Mouse (Mus musculus): ENCODE measurements around the gene Gtf2f2.
A peak's percentile ranks its signal among the peaks of the same experiment; 100 is the strongest.

The Gtf2f2 gene

GRCm38 (mm10) chr14:76010102-76011061, at the start of gene Gtf2f2:
TSS of gene Gtf2f2 (minus strand) at chr14:76010865.
- DNase-seq = peak; percentile 96

- no peak for DNase-seq
These were observed 48.8 kb upstream of the Gtf2f2 start for GRCm38 (mm10) chr14:76059441-76059840.

GRCm38 (mm10) chr14:76053726-76054125, 43.1 kb upstream of the Gtf2f2 start:
- no peak for DNase-seq

GRCm38 (mm10) chr14:76051966-76052365, 41.3 kb upstream of the Gtf2f2 start:
- DNase-seq = no peak

GRCm38 (mm10) chr14:76045767-76046166, 35.1 kb upstream of the Gtf2f2 start:
- no peak for DNase-seq

GRCm38 (mm10) chr14:76044164-76044557, 33.5 kb upstream of the Gtf2f2 start:
- no peak for DNase-seq

GRCm38 (mm10) chr14:76043251-76044163, 32.8 kb upstream of the Gtf2f2 start:
- no peak for DNase-seq

- DNase-seq = no peak
These were observed 22.6 kb upstream of the Gtf2f2 start for GRCm38 (mm10) chr14:76033221-76033637.

GRCm38 (mm10) chr14:76032671-76033136, 22.0 kb upstream of the Gtf2f2 start:
- no peak for DNase-seq

GRCm38 (mm10) chr14:76031117-76031842, 20.6 kb upstream of the Gtf2f2 start:
- no peak for DNase-seq

- no peak for DNase-seq
These were observed 14.0 kb upstream of the Gtf2f2 start for GRCm38 (mm10) chr14:76024641-76025040.

- no peak for DNase-seq
These were observed 10.5 kb upstream of the Gtf2f2 start for GRCm38 (mm10) chr14:76020927-76021719.

- no peak for DNase-seq
These were observed 9.7 kb upstream of the Gtf2f2 start for GRCm38 (mm10) chr14:76020259-76020785.

- no peak for DNase-seq
These were observed 7.3 kb upstream of the Gtf2f2 start for GRCm38 (mm10) chr14:76017785-76018490.

- no peak for DNase-seq
These were observed 3.7 kb upstream of the Gtf2f2 start for GRCm38 (mm10) chr14:76014331-76014730.

GRCm38 (mm10) chr14:76011062-76011457, 395 bp upstream of the Gtf2f2 start:
- DNase-seq = no peak

- no peak for DNase-seq
These were observed 1.5 kb downstream of the Gtf2f2 start for GRCm38 (mm10) chr14:76009185-76009584.

GRCm38 (mm10) chr14:76008174-76008573, 2.5 kb downstream of the Gtf2f2 start:
- no peak for DNase-seq

GRCm38 (mm10) chr14:76005011-76005410, 5.7 kb downstream of the Gtf2f2 start:
- DNase-seq = no peak

GRCm38 (mm10) chr14:76001781-76002180, 8.9 kb downstream of the Gtf2f2 start:
- DNase-seq = no peak

GRCm38 (mm10) chr14:75998082-75998481, 12.6 kb downstream of the Gtf2f2 start:
- no peak for DNase-seq

Measured in right cerebral cortex, postnatal 4 days (tissue).